Mouse (Mus musculus) forebrain, embryonic 15.5 days (tissue): Measurements from ENCODE around the gene Yy2. TPM values are rescaled to one million over a fixed set of nuclear protein-coding genes. Genes with fewer than 3 reads are reported as not detected.
A peak's percentile ranks its signal among the peaks of the same experiment; 100 is the strongest.

Experiments used
- ATAC-seq: fragments of 200-750 bp; cut with Nextera tagmentation; replicated peaks from 2 replicates; pipeline ENCODE4 v1.8.0; 2017; ENCODE audit warnings: mild to moderate bottlenecking, moderate TSS enrichment, moderate library complexity
- H3K27ac ChIP-seq: fragments of 300-500 bp; sonication (generic); replicated peaks from 2 replicates; pipeline ENCODE4 v1.5.1; 2015; ENCODE audit warnings: mild to moderate bottlenecking, inconsistent platforms
- H3K27me3 ChIP-seq: fragments of 300-500 bp; sonication (generic); 2 replicates; pipeline ENCODE4 v1.6.1; 2015; ENCODE audit warnings: inconsistent platforms
- H3K36me3 ChIP-seq: fragments of 300-500 bp; sonication (generic); 2 replicates; pipeline ENCODE4 v1.6.1; 2015; ENCODE audit warnings: mild to moderate bottlenecking, inconsistent platforms
- H3K4me1 ChIP-seq: fragments of 300-500 bp; sonication (generic); 2 replicates; pipeline ENCODE4 v1.6.1; 2015; ENCODE audit warnings: inconsistent platforms
- H3K4me2 ChIP-seq: fragments of 300-500 bp; sonication (generic); replicated peaks from 2 replicates; pipeline ENCODE4 v1.6.1; 2015; ENCODE audit warnings: mild to moderate bottlenecking, inconsistent platforms
- H3K4me3 ChIP-seq: fragments of 300-500 bp; sonication (generic); 2 replicates; pipeline ENCODE4 v1.5.1; 2015; ENCODE audit warnings: mild to moderate bottlenecking, inconsistent platforms
- H3K9ac ChIP-seq: fragments of 300-500 bp; sonication (generic); replicated peaks from 2 replicates; pipeline ENCODE4 v1.6.1; 2015; ENCODE audit warnings: mild to moderate bottlenecking, inconsistent platforms
- H3K9me3 ChIP-seq: fragments of 300-500 bp; sonication (generic); 2 replicates; pipeline ENCODE4 v1.6.1; 2016; ENCODE audit warnings: inconsistent platforms
- WGBS: fragments of 180-500 bp; shearing (Covaris S2); methylation state at CpG from one replicate; pipeline ENCODE4 v1.1.7; 2015; ENCODE audit warnings: mixed read lengths; 5-methylcytosine and 5-hydroxymethylcytosine counted together
- polyA plus RNA-seq: library from polyadenylated mRNA; unstranded; fragments of >200 nt; fragmentation: Nextera tagmentation; extraction: Ambion mirVana; gene quantifications from 2 replicates; pipeline ENCODE4 v1.2.1, GENCODE M21; 2015

The Yy2 gene
- polyA plus RNA-seq, result 2.7 and 2.8 TPM in 2 replicates

GRCm38 (mm10) chrX:157568840-157569239 is at the start of gene Yy2:
Gene Yy2, minus strand, starts transcription at chrX:157568985.
- Histone ChIP-seq H3K9ac (no peak within 1 kb of the TSS), H3K27me3 (no peaks in the 10 kb centered on the region), H3K4me2 (no peak within 1 kb of the TSS), H3K36me3 (no peaks in the 10 kb centered on the region; the same call in 1 of the 2 replicates), H3K27ac (no peak within 1 kb of the TSS), H3K9me3 (no peaks in the 10 kb centered on the region), H3K4me1 (no peaks in the 10 kb centered on the region), H3K4me3 (no peak within 1 kb of the TSS)
- ATAC-seq, result no peak
- 85% methylated on average over 26 of the region's 26 CpGs for WGBS

- Histone ChIP-seq H3K9ac (no peak overlapping the region), H3K27me3 (no peaks in the 10 kb centered on the region), H3K4me1 (no peaks in the 10 kb centered on the region), H3K27ac (no peak overlapping the region), H3K36me3 (no peaks in the 10 kb centered on the region), H3K4me2 (peak overlapping the region; percentile 27), H3K4me3 (no peak overlapping the region), H3K9me3 (no peaks in the 10 kb centered on the region)
- no peak; the same call in 1 of the 2 replicates for ATAC-seq
- WGBS, result 43% methylated on average over 32 of the region's 32 CpGs
Observed at GRCm38 (mm10) chrX:157612894-157613293, 44.1 kb upstream of the Yy2 start.

- 11% methylated on average over 3 of the region's 3 CpGs for WGBS
- Histone ChIP-seq H3K9me3 (no peaks in the 10 kb centered on the region), H3K4me2 (no peak overlapping the region), H3K9ac (no peak overlapping the region), H3K4me3 (no peak overlapping the region), H3K27ac (0 out of 2 replicates have a peak overlapping the region, but pooled peaks have one; percentile 23), H3K4me1 (peaks cover 12% of the 10 kb centered on the region), H3K36me3 (no peaks in the 10 kb centered on the region), H3K27me3 (no peaks in the 10 kb centered on the region)
- ATAC-seq, result no peak
Observed at GRCm38 (mm10) chrX:157601450-157601849, 32.7 kb upstream of the Yy2 start.

- Histone ChIP-seq H3K9me3 (no peaks in the 10 kb centered on the region), H3K27me3 (no peaks in the 10 kb centered on the region), H3K9ac (peak within 1 kb of the TSS; percentile 78), H3K27ac (peak within 1 kb of the TSS; percentile 94), H3K4me1 (peaks cover 12% of the 10 kb centered on the region), H3K36me3 (no peaks in the 10 kb centered on the region), H3K4me3 (peak within 1 kb of the TSS; percentile 65), H3K4me2 (peak within 1 kb of the TSS; percentile 47)
- WGBS, result 22% methylated on average over 71 of the region's 74 CpGs
- ATAC-seq, result peak; percentile 91
Observed at GRCm38 (mm10) chrX:157598186-157598996, 29.6 kb upstream of the Yy2 start, which contains the start of gene Mbtps2. Gene Mbtps2, minus strand, starts transcription at chrX:157598715.

GRCm38 (mm10) chrX:157597585-157598185 is 28.9 kb upstream of the Yy2 start:
- Histone ChIP-seq H3K4me2 (peak overlapping the region; percentile 47), H3K9ac (peak overlapping the region; percentile 78), H3K27ac (peak overlapping the region; percentile 94), H3K4me3 (peak overlapping the region; percentile 65), H3K9me3 (no peaks in the 10 kb centered on the region), H3K4me1 (peaks cover 12% of the 10 kb centered on the region), H3K27me3 (no peaks in the 10 kb centered on the region), H3K36me3 (no peaks in the 10 kb centered on the region)
- ATAC-seq, result peak; percentile 14
- 16% methylated on average over 17 of the region's 17 CpGs for WGBS

- H3K27ac ChIP-seq, result no peak overlapping the region
- ATAC-seq, result no peak
- H3K27me3 ChIP-seq, result no peaks in the 10 kb centered on the region
- no peaks in the 10 kb centered on the region for H3K36me3 ChIP-seq
- H3K4me1 ChIP-seq, result peaks cover 12% of the 10 kb centered on the region
- H3K9me3 ChIP-seq, result no peaks in the 10 kb centered on the region
- H3K9ac ChIP-seq, result peak overlapping the region; percentile 78; the same call in 1 of the 2 replicates
- H3K4me2 ChIP-seq, result peak overlapping the region; percentile 47
- WGBS, result 84% methylated on average over 5 of the region's 5 CpGs
- peak overlapping the region; percentile 65 for H3K4me3 ChIP-seq
Observed at GRCm38 (mm10) chrX:157596802-157597201, 28.0 kb upstream of the Yy2 start.

GRCm38 (mm10) chrX:157595927-157596326 is 27.1 kb upstream of the Yy2 start:
- ATAC-seq, result no peak
- no peaks in the 10 kb centered on the region for H3K27me3 ChIP-seq
- H3K4me1 ChIP-seq, result peaks cover 10% of the 10 kb centered on the region
- H3K9ac ChIP-seq, result no peak overlapping the region
- WGBS, result 86% methylated on average over 6 of the region's 6 CpGs
- H3K4me2 ChIP-seq, result no peak overlapping the region
- no peak overlapping the region for H3K27ac ChIP-seq
- H3K4me3 ChIP-seq, result no peak overlapping the region
- H3K9me3 ChIP-seq, result no peaks in the 10 kb centered on the region
- H3K36me3 ChIP-seq, result no peaks in the 10 kb centered on the region

- no peak overlapping the region for H3K4me3 ChIP-seq
- no peaks in the 10 kb centered on the region for H3K27me3 ChIP-seq
- no peaks in the 10 kb centered on the region for H3K36me3 ChIP-seq
- no peak overlapping the region for H3K4me2 ChIP-seq
- no peak overlapping the region for H3K9ac ChIP-seq
- no peak overlapping the region for H3K27ac ChIP-seq
- WGBS, result 30% methylated on average over 2 of the region's 2 CpGs
- H3K9me3 ChIP-seq, result no peaks in the 10 kb centered on the region
- peaks cover 10% of the 10 kb centered on the region for H3K4me1 ChIP-seq
- ATAC-seq, result no peak
Observed at GRCm38 (mm10) chrX:157594606-157595005, 25.8 kb upstream of the Yy2 start.

GRCm38 (mm10) chrX:157587001-157587400 is 18.2 kb upstream of the Yy2 start:
- Histone ChIP-seq H3K27me3 (no peaks in the 10 kb centered on the region), H3K4me2 (no peak overlapping the region), H3K4me1 (no peaks in the 10 kb centered on the region), H3K36me3 (no peaks in the 10 kb centered on the region), H3K9ac (no peak overlapping the region), H3K4me3 (no peak overlapping the region), H3K27ac (peak overlapping the region; percentile 40), H3K9me3 (no peaks in the 10 kb centered on the region)
- 0 out of 2 replicates have a peak, but pooled peaks have one; percentile 53 for ATAC-seq
- WGBS, result 46% methylated on average over 5 of the region's 5 CpGs

- Histone ChIP-seq H3K9ac (no peak overlapping the region), H3K4me3 (no peak overlapping the region), H3K4me2 (no peak overlapping the region), H3K27me3 (no peaks in the 10 kb centered on the region), H3K9me3 (no peaks in the 10 kb centered on the region), H3K4me1 (no peaks in the 10 kb centered on the region), H3K27ac (peak overlapping the region; percentile 40; the same call in 1 of the 2 replicates), H3K36me3 (no peaks in the 10 kb centered on the region)
- 0 out of 2 replicates have a peak, but pooled peaks have one; percentile 68 for ATAC-seq
Observed at GRCm38 (mm10) chrX:157586397-157586796, 17.6 kb upstream of the Yy2 start.

- Histone ChIP-seq H3K36me3 (no peaks in the 10 kb centered on the region), H3K27me3 (no peaks in the 10 kb centered on the region), H3K27ac (no peak overlapping the region), H3K4me2 (no peak overlapping the region), H3K9ac (no peak overlapping the region), H3K4me3 (no peak overlapping the region), H3K4me1 (no peaks in the 10 kb centered on the region), H3K9me3 (no peaks in the 10 kb centered on the region)
- no peak for ATAC-seq
- 71% methylated on average over 6 of the region's 6 CpGs for WGBS
Observed at GRCm38 (mm10) chrX:157579108-157579614, 10.4 kb upstream of the Yy2 start.

GRCm38 (mm10) chrX:157574683-157575082 is 5.9 kb upstream of the Yy2 start:
- WGBS, result 81% methylated on average over 2 of the region's 2 CpGs
- no peaks in the 10 kb centered on the region for H3K27me3 ChIP-seq
- H3K4me3 ChIP-seq, result no peak overlapping the region
- no peak overlapping the region for H3K4me2 ChIP-seq
- no peaks in the 10 kb centered on the region for H3K36me3 ChIP-seq
- H3K9me3 ChIP-seq, result no peaks in the 10 kb centered on the region
- H3K4me1 ChIP-seq, result no peaks in the 10 kb centered on the region
- no peak for ATAC-seq
- H3K9ac ChIP-seq, result no peak overlapping the region
- H3K27ac ChIP-seq, result no peak overlapping the region
